Mouse (Mus musculus) CH12.LX (cell line): ENCODE measurements around the gene Ankrd61. TPM values are rescaled to one million over a fixed set of nuclear protein-coding genes. Genes with fewer than 3 reads are reported as not detected.
A peak's percentile ranks its signal among the peaks of the same experiment; 100 is the strongest.

Experiments
- DNase-seq: peaks from one replicate; pipeline ENCODE4 v3.0.0-alpha.2; 2013; ENCODE audit errors: extremely low read depth
- H3K27ac ChIP-seq: 2 replicates; pipeline ENCODE4 v1.5.1; 2012; ENCODE audit warnings: low read depth, mild to moderate bottlenecking, control low read depth, moderate library complexity; ENCODE audit not compliant: insufficient read depth
- H3K27me3 ChIP-seq: replicated peaks from 2 replicates; pipeline ENCODE3; 2012; ENCODE audit warnings: inconsistent platforms
- H3K36me3 ChIP-seq, 2 experiments: replicated peaks in 1 of 2; 2 replicates each; pipeline versions ENCODE3 to v1.6.1; 2012; ENCODE audit warnings: inconsistent platforms in 1 of 2, low read length in 1 of 2, mild to moderate bottlenecking in 1 of 2, mixed read lengths in 1 of 2, moderate library complexity in 1 of 2; ENCODE audit not compliant: control insufficient read depth in 1 of 2, insufficient read depth in 1 of 2
- H3K4me1 ChIP-seq, 2 experiments: 2 replicates each; pipeline ENCODE4 v1.6.1; 2012; ENCODE audit warnings: inconsistent platforms in 1 of 2, moderate library complexity in 1 of 2; ENCODE audit not compliant: insufficient read depth in 2 of 2, control insufficient read depth in 1 of 2
- H3K4me2 ChIP-seq: 2 replicates; pipeline ENCODE4 v1.6.1; 2012; ENCODE audit warnings: low read depth, mild to moderate bottlenecking, control low read depth; ENCODE audit not compliant: poor library complexity, insufficient read depth, severe bottlenecking
- H3K4me3 ChIP-seq, 3 experiments: fragments of 150-350 bp in 1 of 3; sonication (generic) in 1 of 3; replicated peaks in 1 of 3; 2 replicates each; pipeline versions ENCODE3 to v1.5.1; 2011 to 2012; ENCODE audit warnings: low read depth in 2 of 3, low read length in 2 of 3, mild to moderate bottlenecking in 2 of 3, moderate library complexity in 2 of 3, control low read depth in 1 of 3, improper control_type of control experiment in 1 of 3, inconsistent platforms in 1 of 3, mixed read lengths in 1 of 3; ENCODE audit not compliant: poor library complexity in 1 of 3
- H3K79me2 ChIP-seq: replicated peaks from 2 replicates; pipeline ENCODE4 v1.6.1; 2012; ENCODE audit warnings: mild to moderate bottlenecking, moderate library complexity; ENCODE audit not compliant: control insufficient read depth, poor library complexity, insufficient read depth, severe bottlenecking; ENCODE audit errors: extremely low read depth
- H3K9ac ChIP-seq: 2 replicates; pipeline ENCODE4 v1.6.1; 2012; ENCODE audit warnings: low read depth, mild to moderate bottlenecking, control low read depth, moderate library complexity; ENCODE audit not compliant: insufficient read depth
- H3K9me3 ChIP-seq: replicated peaks from 2 replicates; pipeline ENCODE3; 2012; ENCODE audit warnings: low read length, inconsistent platforms, mixed read lengths
- CHD2 ChIP-seq: IDR thresholded peaks from 2 replicates; pipeline ENCODE4 v1.6.1; 2011; ENCODE audit warnings: low read length, improper control_type of control experiment
- CTCF ChIP-seq, 2 experiments: IDR thresholded peaks in 1 of 2; conservative IDR thresholded peaks in 1 of 2; 2 replicates each; pipeline ENCODE4 v1.5.1; 2011 to 2012; ENCODE audit warnings: low read depth in 2 of 2, low read length in 2 of 2, improper control_type of control experiment in 1 of 2, inconsistent platforms in 1 of 2, mild to moderate bottlenecking in 1 of 2, moderate library complexity in 1 of 2
- E2F4 ChIP-seq: IDR thresholded peaks from 2 replicates; pipeline ENCODE4 v1.6.1; 2011; ENCODE audit warnings: low read depth, low read length, improper control_type of control experiment; ENCODE audit not compliant: insufficient replicate concordance
- EP300 ChIP-seq: IDR thresholded peaks from 2 replicates; pipeline ENCODE4 v1.6.1; 2011; ENCODE audit warnings: low read length, improper control_type of control experiment
- IRF4 ChIP-seq: IDR thresholded peaks from 2 replicates; pipeline ENCODE4 v1.6.1; 2014; ENCODE audit warnings: low read depth, mild to moderate bottlenecking, inconsistent platforms, low read length, improper control_type of control experiment
- JUN ChIP-seq: IDR thresholded peaks from 2 replicates; pipeline ENCODE4 v1.6.1; 2011; ENCODE audit warnings: low read depth, mild to moderate bottlenecking, low read length, improper control_type of control experiment, moderate library complexity; ENCODE audit not compliant: insufficient read depth
- MAFK ChIP-seq: IDR thresholded peaks from 2 replicates; pipeline ENCODE4 v1.6.1; 2011; ENCODE audit warnings: low read length, improper control_type of control experiment; ENCODE audit not compliant: insufficient replicate concordance
- MEF2A ChIP-seq: IDR thresholded peaks from 2 replicates; pipeline ENCODE4 v1.6.1; 2014; ENCODE audit warnings: low read depth, mild to moderate bottlenecking, inconsistent platforms, low read length, improper control_type of control experiment, borderline replicate concordance
- MXI1 ChIP-seq: IDR thresholded peaks from 2 replicates; pipeline ENCODE4 v1.6.1; 2011; ENCODE audit warnings: mild to moderate bottlenecking, low read depth, low read length, improper control_type of control experiment
- NELFE ChIP-seq: IDR thresholded peaks from 2 replicates; pipeline ENCODE4 v1.6.1; 2011; ENCODE audit warnings: low read depth, low read length, improper control_type of control experiment
- RAD21 ChIP-seq: IDR thresholded peaks from 2 replicates; pipeline ENCODE4 v1.6.1; 2011; ENCODE audit warnings: low read depth, mild to moderate bottlenecking, low read length, improper control_type of control experiment, moderate library complexity
- SMC3 ChIP-seq: IDR thresholded peaks from 2 replicates; pipeline ENCODE4 v1.6.1; 2011; ENCODE audit warnings: low read depth, low read length, improper control_type of control experiment
- UBTF ChIP-seq: IDR thresholded peaks from 2 replicates; pipeline ENCODE4 v1.6.1; 2012; ENCODE audit warnings: low read depth, mild to moderate bottlenecking, inconsistent platforms, low read length, improper control_type of control experiment, moderate library complexity
- ZKSCAN1 ChIP-seq: IDR thresholded peaks from 2 replicates; pipeline ENCODE4 v1.6.1; 2012; ENCODE audit warnings: low read depth, inconsistent platforms, low read length, improper control_type of control experiment, borderline replicate concordance
- dilution Hi-C: fragments of 300-500 bp; cut with MboI; formaldehyde crosslinking; loops from 2 replicates; pipeline ENCODE4 v1.14.3; 2020; ENCODE audit warnings: low sequenced_read_pairs; ENCODE audit not compliant: extremely low pct_unique_long_range_greater_than_20kb, extremely low pct_ligation_motif_present
- in situ Hi-C: fragments of 300-500 bp; cut with MboI; formaldehyde crosslinking; loops from 3 replicates; pipeline ENCODE4 v1.14.3; 2019; ENCODE audit warnings: low sequenced_read_pairs, low pct_ligation_motif_present, low pct_unique_long_range_greater_than_20kb, mixed read lengths
- polyA plus RNA-seq: library from polyadenylated mRNA; unstranded; fragments of >175 nt; gene quantifications from 2 replicates; pipeline ENCODE4 v1.2.1, GENCODE M21; 2012; ENCODE audit warnings: low read depth; ENCODE audit not compliant: insufficient read length
- total RNA-seq, 2 experiments: library from RNA; depleted of rRNA; stranded (reverse); fragments of 300-350 nt in 1 of 2; fragments of >200 nt in 1 of 2; gene quantifications; 2 replicates each; pipeline ENCODE4 v1.2.3; 2012 to 2014

Ankrd61 gene
- total and polyA plus RNA-seq, 3 experiments = 0.08 to 0.50 TPM; not detected in 1

DNA sequence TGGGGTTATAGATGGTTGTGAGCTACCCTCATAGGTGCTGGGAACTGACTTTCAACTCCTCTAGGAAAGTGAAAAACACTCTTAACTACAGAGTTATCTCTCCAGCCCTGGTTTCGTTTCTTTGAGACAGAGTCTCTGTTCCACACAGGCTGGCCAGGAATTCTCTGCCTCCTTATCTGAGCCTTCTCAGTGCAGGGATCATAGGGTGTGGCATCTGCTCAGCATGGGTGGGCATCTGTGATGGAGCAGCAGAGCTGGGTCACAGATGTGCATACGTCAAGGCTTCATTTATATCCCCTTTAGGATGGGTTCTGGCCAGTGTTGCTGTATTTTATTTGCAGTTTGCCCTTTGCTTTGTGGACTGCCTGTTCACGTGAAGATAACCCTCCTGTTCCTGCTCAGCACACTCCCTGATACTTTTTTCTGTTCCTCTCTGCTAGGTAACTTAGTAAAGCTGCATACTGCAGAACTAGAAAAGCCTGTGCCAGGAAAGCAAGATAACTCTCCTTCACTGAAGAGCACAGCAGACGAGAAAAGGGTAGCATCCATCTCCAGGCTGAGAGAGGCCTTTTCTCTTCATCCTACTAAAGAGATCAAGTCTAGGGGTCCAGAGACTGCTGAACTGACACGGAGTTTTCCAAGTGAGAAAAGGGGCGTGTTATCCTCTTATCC lies 27.4 kb upstream of the Ankrd61 start:
- TF ChIP-seq UBTF (no peak), NELFE (no peak), MXI1 (no peak), CHD2 (no peak), JUN (no peak)
- no peaks in the 10 kb centered on the region for H3K4me1 ChIP-seq
- H3K9me3 ChIP-seq = no peaks in the 10 kb centered on the region
- H3K27ac ChIP-seq = no peak overlapping the region
- no peak overlapping the region for H3K4me2 ChIP-seq
- dilution Hi-C loops (no loop called here), in situ Hi-C loops (no loop called here)
- no peaks in the 10 kb centered on the region; the same call in 1 of the 2 replicates for H3K79me2 ChIP-seq
- DNase-seq = no peak
- no peak overlapping the region for H3K9ac ChIP-seq
- H3K4me3 ChIP-seq = no peak overlapping the region
- no peaks in the 10 kb centered on the region for H3K27me3 ChIP-seq
- H3K36me3 ChIP-seq = peaks cover 75 to 90% of the 10 kb centered on the region in 2 experiments

DNA sequence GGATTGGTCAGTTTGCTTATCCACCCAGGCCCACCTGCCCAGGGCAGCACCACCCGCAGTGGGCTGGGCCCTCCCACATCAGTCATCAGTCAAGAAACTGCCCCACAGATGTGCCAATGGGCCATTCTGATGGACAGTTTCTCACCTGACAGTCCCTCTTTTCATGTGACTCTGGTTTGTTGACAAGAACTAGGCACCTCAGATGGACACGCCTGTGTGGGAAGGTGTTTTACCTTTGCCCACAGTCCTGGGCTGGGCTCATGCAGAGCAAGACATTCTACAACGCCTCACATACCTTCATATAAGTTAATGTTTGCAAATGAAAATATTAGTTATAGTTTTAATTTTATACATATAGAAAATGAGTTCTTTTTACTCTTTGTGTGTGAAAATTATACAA lies 20.6 kb upstream of the Ankrd61 start:
- no peak overlapping the region for H3K9ac ChIP-seq
- in situ Hi-C loops = no loop called here
- H3K36me3 ChIP-seq = peaks cover 58 to 83% of the 10 kb centered on the region in 2 experiments

DNA sequence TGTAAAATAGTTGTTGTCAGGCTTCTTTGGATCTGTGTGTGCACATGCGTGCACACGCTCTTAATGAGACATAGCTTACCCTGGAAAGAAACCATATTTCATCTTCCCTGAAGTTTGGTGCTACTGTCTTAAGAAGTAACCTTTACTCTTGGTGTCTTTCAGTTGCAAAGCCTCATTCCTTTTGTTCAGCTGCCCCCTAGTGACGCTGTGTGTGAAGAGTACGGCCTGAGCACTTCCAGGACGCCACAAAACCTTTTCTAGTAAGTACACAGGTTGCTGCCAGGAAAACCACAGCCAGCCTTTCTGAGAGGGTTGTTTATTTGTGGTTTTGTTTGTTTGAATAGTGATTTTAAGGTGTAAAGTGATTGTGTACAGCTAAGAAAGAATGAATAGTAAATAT lies 19.9 kb upstream of the Ankrd61 start:
- Histone ChIP-seq H3K27ac (no peak overlapping the region), H3K36me3 (peaks cover 52 to 83% of the 10 kb centered on the region in 2 experiments), H3K4me3 (no peak overlapping the region), H3K79me2 (peaks cover 9% of the 10 kb centered on the region), H3K4me1 (no peaks in the 10 kb centered on the region), H3K9ac (no peak overlapping the region), H3K4me2 (no peak overlapping the region), H3K9me3 (no peaks in the 10 kb centered on the region), H3K27me3 (no peaks in the 10 kb centered on the region)
- peak; percentile 46 for DNase-seq
- dilution Hi-C loops (no loop called here), in situ Hi-C loops (no loop called here)
- TF ChIP-seq E2F4 (no peak), SMC3 (peak; percentile 62), RAD21 (peak; percentile 75), CTCF (conservative IDR thresholded peaks at IDR 0.05 in 1 of 2, IDR thresholded peaks at IDR 0.05 in 1 of 2; ENCODE audit: low read depth in 2 of 2, low read length in 2 of 2) (peak in 1 of 2 experiments; percentile 78; a peak in 3 of 4 replicates), ZKSCAN1 (no peak), EP300 (no peak)

More for the DNA sequence above, 20.6 kb upstream of the Ankrd61 start:
- Histone ChIP-seq H3K4me3 (no peak overlapping the region), H3K79me2 (peaks cover 6% of the 10 kb centered on the region), H3K27me3 (no peaks in the 10 kb centered on the region), H3K9me3 (no peaks in the 10 kb centered on the region), H3K27ac (no peak overlapping the region), H3K4me1 (no peaks in the 10 kb centered on the region), H3K4me2 (no peak overlapping the region)
- dilution Hi-C loops = no loop called here
- DNase-seq = no peak
- TF ChIP-seq MEF2A (no peak), IRF4 (no peak), MAFK (0 out of 2 replicates have a peak, but pooled peaks have one; percentile 49)
